Mouse (Mus musculus) layer of hippocampus, postnatal 14 days (tissue): ENCODE data around the gene Auts2. TPM values are rescaled to one million over a fixed set of nuclear protein-coding genes. Genes with fewer than 3 reads are reported as not detected.

Experiments
- DNase-seq, 2 experiments: peaks; one replicate each; pipeline ENCODE4 v3.0.0; 2021 to 2022; ENCODE audit warnings: low spot score in 2 of 2, mixed read lengths in 1 of 2
- total RNA-seq, 2 experiments: library from RNA; stranded (reverse); gene quantifications; 2 replicates each; pipeline ENCODE4 v1.2.3; 2021

Auts2 gene
- total RNA-seq, 2 experiments from 2014 or later, result 134 to 151 TPM

DNA sequence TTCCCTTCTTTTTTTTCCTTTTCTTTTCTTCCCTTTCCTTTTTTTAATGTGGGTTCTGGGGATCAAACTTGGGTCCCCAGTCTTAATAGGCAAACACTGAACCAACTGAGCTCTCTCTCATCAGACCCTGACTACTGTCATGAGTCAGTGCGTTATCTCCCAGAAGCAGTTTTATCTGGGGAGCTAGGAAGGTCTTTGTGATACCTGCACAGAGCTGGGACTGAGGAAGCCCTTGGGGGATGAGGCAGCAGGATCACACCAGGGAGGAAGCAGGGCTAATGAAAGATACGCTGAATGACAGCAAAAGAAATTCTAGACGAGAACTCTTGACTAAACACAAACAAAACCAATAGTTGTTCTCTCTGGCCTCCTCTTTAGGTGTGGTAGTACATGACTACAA is 727.6 kb downstream of the Auts2 start:
- DNase-seq, result no peak

DNA sequence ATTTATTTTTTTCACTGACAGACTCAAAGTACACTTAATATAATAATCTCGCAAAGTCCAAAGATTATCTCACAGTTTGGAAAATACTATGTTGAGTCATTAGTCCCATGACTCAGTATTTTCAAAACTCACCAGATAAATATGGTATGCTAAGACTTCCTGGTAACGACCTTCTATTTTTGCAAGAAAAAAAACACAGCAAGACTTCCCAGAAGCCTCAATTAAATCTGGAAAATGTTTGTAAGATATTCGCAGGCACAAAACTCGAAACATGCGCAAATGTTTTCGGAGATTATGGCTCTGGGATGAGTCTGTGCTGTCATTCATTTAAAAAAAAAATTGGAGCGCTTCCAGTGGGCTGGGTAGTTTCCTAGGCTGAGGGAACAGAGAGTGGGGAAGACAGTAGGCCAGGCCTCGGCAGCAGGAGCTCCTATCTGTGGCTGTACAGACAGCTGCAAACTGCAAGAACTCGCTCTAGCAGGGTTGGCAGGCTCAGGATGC is 728.6 kb downstream of the Auts2 start:
- peak; percentile 52 to 77 for DNase-seq

DNA sequence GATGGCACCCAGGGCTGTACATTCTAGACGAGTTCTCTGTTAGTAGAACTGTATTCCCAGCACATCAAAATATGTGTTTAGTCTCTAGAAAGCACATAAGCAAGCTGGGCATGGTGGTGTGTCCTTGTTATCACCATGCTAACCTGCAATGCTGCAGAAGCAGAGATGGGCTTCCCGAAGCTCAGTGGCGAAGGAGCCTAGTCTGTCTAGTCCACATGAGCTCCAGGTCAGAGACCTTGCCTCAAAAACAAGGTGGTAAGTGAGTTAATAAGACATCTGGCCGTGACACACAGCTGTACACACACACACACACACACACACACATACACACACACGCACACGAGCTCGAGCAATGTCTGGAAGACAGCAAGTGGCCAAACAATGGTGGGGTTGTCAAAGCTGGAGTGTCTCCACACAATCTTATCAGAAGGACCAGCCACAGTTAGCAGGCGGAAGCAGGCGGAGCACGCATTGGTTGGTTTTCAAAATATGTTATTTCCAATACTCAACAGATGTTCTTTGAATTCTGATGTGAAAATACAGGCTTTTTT is 729.1 kb downstream of the Auts2 start:
- no peak for DNase-seq

DNA sequence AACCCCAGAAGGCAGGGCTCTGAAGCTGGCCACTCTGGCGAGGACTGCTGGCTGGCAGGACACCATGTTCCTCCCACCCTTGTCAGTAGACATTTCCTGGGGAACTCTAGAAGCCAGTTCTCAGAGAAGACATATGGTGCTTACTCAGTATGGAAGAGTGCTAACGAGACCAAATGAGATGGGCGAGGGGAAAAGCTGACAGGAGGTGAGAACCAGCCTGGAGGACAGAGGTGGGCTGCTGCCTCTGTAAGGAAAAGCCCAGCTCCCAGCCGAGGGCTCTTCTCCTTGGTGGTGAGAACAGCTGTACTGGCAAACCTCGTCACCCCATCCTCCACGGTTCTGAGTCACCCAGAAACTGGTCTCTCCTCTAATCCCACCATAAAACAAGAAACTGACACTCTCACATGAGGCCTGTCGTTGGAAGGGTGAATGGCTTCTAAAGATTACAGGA is 729.8 kb downstream of the Auts2 start:
- no peak for DNase-seq

DNA sequence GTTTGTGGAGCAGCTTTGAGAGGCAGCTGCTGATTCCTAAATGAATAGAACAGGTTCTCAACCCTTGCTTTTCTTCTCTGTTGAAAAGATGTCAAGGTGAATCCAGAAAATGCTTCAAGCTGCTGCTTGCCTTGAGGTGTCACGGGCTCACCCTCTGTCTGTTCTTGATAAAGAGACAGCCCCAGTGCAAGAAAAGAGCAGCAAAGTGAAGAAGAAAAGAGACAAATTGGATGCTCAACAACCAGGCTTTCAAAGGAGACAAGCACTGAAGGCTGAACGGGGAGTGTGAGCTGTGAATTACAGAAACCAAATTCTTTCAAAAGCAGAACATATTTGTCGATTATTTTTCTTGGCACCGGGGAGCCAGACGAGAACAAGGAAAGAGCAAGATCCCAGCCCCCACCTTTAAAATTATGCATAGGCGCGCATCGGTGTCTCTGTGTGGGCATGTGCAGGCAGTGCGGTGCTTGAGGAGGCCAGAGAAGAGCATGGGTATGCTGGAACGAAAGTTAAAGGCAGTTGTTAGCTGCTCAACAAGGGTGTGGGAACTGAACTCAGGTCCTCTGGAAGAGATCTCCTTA is 730.6 kb downstream of the Auts2 start:
- DNase-seq, result no peak

DNA sequence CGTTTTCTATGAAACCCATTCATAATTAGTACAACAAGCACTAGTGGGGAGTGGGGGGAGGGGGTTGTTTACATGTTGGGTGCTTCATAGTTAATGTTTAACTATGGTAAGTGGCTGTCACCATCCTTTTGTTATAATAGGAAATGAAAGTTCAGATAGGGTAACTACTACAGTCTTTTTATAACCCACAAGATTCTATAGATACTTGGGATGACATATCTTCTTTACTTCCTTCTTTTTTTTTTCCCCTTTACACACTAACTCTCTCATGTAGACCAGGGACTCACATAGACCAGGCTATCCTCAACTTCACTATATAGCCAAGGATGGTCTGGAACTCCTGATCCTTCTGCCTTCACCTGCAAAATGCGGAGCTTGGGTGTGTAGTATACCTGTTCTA is 736.8 kb downstream of the Auts2 start:
- no peak for DNase-seq

DNA sequence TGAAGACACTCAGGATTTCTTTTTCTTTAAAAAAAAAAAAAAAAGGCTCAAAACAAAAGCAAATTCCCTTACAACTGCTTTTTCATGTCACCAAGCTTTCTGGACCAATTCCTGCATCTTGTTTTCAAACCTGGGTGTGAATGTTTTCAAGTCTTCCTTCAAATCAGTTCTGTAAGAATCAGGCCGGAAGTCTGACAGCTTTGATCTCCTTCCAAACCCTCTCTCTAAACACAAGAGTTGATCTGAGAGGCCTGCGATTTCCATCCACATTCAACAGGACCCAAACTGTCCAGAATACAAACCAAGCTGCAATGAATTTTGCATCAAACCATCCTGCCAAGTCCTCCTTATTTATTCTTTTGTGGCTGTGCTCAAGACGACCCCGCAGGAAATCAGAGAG is 737.9 kb downstream of the Auts2 start:
- peak in 1 of 2 experiments; percentile 65 for DNase-seq

DNA sequence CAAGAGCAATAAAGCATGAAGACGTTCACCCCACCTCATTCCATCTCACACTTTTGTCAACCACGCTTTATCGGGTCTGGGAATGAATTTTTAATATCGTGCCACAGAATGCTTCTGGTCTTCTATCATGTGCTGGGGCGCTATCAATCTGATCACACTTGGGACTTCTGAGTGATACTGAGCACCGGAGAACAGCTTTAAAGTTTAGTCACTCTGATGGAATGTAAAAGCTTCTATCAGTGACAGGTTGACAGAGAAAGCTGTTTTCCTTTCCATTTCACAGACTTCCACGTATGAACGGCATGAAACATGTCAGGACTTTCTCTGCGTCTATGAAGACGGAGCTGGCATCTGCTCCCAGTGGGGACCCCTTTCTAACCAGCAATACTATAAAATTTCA is 739.5 kb downstream of the Auts2 start:
- no peak for DNase-seq

DNA sequence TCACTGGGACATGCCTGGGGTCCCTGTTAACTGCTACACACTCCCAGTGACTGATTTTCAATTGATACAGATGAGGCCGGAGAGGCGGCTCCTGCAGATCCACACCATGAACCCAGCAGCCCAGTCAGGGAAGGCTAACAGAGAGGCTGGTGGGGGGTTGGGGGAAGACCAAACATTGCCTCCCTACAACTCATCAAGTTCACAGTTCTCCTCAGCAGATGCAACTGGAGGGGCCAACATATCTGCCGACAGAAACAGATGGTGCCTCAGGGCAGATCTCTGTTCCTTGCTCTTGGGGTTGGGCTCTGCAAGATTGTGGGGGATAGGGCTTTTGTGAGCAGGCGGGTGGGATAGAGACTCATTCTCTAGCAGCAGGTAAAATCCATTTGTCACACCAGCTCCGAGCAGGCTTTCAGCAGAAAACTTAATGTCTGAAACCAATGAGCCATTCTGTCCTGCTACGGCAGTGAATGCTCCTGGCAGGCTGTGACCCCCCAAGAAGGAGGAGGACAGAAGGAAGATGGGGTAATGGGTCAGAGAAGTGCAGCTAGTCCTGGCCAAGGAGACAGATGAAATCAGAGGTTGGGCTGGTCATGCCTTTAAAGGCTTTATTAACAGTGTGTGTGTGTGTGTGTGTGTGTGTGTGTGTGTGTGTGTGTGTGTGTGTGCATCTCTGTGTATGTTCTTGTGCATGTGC is 740.7 kb downstream of the Auts2 start:
- no peak for DNase-seq

DNA sequence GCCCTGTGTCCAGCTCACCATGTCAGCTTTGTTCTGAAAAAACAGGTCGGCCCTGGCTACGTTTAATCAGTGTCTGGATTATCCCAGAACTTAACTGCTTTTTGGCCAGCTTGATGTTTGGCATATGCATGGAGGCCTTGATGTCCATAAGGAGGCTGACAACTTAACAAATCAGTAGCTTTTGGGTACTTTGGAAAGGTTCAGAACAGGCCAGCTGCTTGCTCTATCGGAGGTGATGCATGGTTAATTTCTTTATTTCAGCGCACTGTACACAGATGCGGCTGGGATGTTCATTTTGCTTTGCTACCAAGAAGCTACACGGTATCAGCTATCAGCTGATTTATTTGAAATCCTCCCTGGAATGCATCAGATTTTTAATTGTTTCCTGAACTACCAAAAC is 741.2 kb downstream of the Auts2 start:
- no peak for DNase-seq

DNA sequence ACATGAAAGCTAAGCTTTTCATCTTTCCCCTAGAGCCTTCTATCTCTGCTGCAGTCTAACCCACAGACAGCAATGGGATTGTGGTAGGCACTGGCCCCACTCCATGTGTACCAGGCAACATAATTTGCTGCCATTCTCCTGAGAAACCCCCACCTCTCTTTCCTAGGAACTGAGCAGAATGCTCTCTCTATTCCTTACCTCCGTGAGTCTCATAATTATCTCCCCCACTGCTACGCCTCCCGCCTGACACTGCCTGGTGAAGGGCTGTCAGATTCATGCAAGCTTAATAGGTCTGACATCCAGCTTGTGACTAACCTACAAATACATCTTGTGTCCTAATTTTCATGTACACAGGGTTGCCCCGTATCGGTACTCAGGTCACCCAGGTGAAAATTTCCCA is 744.8 kb downstream of the Auts2 start:
- no peak for DNase-seq

DNA sequence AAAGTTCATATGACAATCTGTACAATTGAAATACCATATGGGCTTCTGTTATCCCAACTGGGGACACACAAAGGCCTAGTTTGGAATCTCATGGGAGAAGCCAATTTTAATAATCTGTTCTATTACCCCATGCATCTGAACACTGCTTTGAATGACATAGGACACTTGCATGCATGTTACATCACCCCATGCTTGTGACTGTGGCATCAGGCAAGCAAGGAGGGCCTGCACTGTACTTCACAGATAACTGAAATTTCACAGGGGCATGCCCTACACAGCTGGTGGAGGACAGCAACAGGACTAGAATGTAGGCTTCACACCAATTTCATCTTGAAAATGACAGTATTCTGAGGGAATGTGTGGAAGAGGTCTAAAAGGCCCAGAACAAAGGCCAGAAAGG is 746.1 kb downstream of the Auts2 start:
- no peak for DNase-seq

DNA sequence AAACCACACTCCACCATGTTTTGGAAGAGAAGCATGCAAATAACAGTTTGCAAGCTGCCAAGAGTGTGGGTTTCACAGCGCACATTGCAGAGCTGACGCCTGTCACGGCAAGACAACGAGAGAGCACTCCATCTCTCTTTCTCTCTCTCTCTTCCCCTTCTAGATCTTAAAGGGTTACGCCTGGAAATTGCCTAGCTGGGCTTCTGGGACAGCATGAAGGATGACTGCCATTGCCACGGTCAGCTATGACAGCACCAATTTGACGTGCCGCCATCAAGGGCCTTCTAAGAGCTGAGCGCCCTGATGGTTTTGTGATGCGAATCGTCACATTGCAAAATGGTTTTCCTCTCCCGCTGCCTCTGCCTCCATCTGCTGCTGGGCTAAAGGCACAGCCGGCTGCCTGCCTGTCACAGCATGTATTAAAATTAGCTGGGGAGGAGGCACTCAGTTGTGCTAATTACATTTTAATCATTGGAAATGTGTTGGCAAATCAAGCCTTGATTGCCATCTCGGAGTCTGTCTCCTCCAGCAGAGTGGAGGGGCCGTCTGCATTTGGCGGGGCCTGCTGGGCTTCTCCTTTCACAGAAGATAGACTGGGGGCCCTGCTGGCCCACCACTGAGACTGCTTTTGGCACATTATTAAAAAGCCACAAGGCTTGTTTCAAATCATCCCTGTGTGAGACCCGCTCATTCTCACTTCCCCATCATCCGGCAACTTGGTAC is 748.6 kb downstream of the Auts2 start:
- peak; percentile 88 to 93 for DNase-seq

DNA sequence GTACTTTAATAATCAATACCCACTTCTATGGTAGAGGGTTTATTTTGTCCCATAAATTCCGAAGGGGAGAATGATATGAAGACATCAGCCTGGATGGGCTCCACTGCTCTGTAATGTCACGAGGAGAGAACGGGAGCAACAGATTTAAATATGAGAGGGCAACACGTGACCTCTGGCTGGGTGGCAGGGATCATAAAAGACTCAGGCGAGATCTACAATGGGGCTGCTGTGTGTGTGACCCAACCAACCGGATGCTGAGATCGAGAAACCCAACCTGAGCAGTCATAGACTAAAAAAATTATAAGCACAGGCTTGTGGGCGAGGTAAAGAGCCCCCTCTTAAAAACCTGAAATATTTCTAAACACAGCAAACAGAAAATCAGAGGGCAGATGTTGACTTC is 753.5 kb downstream of the Auts2 start:
- no peak for DNase-seq

DNA sequence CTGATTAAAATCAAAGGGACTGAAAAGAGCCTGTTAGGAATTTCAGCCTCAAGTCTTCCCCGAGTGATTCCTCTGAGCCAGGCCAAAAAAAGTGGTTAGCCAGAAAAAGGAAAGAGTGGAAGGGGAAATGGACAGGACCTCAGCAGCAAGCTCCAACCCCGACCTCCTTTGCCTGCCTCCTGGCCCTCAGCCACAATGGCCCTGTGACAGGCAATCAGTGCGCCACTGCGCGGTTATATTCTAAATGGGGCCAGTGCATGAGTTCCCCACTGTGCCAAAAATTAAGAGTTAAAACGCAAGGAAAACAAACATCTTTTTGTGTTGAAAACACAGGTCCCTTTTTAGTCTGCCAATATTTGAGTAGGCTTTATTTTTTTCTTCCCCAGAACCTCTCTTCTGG is 755.1 kb downstream of the Auts2 start:
- peak in 1 of 2 experiments; percentile 61 for DNase-seq

DNA sequence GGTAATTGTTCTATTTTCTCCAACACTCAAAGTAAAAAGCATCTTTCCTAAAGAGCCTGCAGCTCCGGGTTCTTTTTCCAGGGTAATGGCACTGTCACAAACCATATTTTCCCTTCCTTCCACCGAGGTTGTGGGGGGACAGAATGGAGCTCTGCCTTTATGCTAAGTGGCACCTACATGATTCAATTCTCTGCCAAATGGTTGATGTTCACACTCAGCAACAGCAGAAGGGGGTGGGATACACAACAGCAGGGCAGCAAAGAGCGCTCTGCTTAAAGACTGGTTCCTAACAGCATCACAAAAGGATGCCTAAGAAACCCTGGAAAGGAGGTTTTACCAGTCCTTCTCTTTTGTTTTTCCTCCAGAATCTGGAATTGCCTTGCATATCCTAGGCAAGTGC is 759.9 kb downstream of the Auts2 start:
- DNase-seq, result no peak

DNA sequence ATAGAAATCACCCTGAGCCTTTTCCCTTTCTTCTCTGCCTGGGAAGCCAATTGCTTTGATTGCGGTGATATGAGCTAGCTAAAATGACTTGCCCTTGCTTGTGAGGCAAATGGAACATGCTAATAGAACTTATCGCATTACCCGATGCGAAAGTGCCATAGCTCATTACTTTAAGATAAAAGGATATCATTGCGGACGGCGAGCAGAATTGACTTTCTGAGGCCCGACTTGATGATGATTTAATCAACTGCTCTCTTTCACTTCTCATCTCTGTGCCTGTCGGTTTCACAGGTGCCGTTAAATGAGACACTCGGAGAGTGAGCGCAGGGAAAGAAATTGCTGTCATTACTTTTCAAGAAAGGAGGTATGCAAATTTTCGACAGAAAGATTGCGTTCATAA is 762.1 kb downstream of the Auts2 start:
- no peak for DNase-seq

DNA sequence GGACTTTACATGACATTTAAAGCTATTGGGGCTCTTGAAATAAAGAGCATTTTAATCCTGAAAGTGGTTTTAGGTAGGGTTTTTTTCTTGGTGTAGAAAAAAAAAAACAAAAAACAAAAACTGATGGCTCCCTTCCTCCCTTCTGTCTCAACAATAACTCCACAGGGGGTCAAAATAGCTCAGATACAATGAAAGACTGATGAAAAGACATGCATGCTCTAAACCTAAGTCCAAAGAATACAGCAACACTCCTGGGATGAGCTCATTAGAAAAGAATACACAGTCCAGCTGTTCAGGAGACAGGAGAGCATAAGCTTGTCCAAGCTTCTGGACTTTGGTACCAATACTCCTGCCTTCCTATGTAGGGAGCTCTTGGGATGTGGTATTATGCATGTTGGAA is 764.0 kb downstream of the Auts2 start:
- no peak for DNase-seq

DNA sequence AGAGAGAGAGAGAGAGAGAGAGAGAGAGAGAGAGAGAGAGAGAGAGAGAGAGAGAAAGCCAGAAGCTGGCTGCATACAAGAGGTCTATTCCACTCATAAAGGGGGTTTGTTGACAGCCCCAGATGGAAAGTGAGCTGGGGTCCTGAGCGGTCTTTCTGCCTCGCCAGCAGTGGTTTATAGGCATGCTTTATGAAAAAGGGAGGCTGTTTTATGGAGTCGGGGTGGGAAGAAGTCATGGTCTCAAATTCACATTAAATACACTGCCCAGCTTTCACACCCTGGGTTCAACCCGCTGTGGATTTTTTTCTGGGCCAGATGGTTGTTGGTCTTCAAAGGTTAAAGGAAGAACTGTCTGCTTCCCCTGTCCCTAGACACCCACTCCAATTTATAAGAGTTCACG is 767.5 kb downstream of the Auts2 start:
- DNase-seq, result no peak

DNA sequence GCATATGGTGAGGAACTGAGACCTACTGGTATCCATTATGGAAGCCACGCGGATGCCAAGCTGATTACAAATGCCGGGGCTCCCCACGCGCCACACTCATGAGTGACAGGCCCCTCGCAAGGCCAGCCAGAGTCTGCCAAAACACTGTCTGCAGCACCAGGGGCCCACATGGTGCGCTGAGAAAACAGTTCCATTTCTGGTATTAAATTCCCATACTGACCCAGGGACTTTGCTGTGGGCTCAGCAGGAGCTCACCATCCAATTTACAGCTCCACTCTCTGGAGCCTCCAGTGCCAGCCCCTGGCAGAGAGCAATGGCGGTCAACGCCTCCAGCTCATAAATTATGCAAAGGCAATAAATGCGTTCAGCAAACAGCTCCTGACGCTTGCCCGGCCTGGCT is 767.9 kb downstream of the Auts2 start:
- peak; percentile 59 to 83 for DNase-seq

DNA sequence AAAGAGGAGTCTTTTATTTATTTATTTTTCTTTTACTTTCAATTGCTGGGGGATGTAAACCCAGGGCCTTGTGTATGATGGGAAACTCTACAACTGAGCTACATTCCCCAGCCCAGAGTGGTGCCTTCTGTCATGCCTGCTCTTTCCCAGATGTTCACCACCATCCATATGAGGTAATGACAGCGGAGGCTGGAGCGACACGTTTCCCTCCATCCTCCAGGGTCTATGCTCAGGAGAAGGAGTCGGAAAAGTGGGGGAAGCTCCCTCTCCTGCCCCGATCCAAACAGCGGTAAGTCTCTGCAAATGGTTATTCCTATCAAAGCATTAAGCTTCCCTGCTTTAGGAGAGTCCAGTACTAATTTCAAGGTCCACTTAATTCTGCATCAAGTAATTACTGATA is 768.4 kb downstream of the Auts2 start:
- DNase-seq, result no peak

DNA sequence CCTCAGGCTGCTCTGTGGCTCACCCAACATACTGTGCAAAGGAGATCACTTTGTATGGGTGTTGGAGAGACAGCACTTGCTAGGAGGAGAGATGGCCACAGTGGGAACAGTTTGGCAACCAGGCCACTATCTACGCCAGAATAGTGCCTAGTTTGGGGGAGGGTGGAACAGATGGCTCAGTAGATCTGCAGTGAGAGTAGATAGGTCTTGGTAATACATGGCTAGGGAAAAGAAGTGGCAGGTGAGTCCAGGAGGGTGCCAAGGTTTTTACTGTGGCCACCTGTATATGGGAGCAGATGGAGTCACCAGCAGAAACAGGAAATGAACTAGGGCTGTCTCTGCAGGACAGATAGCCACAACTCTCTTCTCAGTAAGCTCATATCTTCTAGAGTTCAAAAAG is 770.5 kb downstream of the Auts2 start:
- no peak for DNase-seq
